Mouse (Mus musculus) kidney, embryonic 15.5 days (tissue): ENCODE results near the gene Pnpla7. TPM values are rescaled to one million over a fixed set of nuclear protein-coding genes. Genes with fewer than 3 reads are reported as not detected.

Source experiments
- ATAC-seq: fragments of 200-750 bp; cut with Nextera tagmentation; replicated peaks from 2 replicates; pipeline ENCODE4 v1.8.0; 2017; ENCODE audit warnings: moderate TSS enrichment; ENCODE audit not compliant: low FRiP score
- H3K27ac ChIP-seq: fragments of 300-500 bp; sonication (generic); 2 replicates; pipeline ENCODE4 v1.5.1; 2015; ENCODE audit warnings: mild to moderate bottlenecking, inconsistent platforms
- H3K27me3 ChIP-seq: fragments of 300-500 bp; sonication (generic); 2 replicates; pipeline ENCODE4 v1.6.1; 2015; ENCODE audit warnings: inconsistent platforms
- H3K36me3 ChIP-seq: fragments of 300-500 bp; sonication (generic); 2 replicates; pipeline ENCODE4 v1.6.1; 2015; ENCODE audit warnings: inconsistent platforms
- H3K4me1 ChIP-seq: fragments of 300-500 bp; sonication (generic); 2 replicates; pipeline ENCODE4 v1.6.1; 2015; ENCODE audit warnings: inconsistent platforms
- H3K4me2 ChIP-seq: fragments of 300-500 bp; sonication (generic); 2 replicates; pipeline ENCODE4 v1.6.1; 2015; ENCODE audit warnings: moderate library complexity, mild to moderate bottlenecking, inconsistent platforms
- H3K4me3 ChIP-seq: fragments of 300-500 bp; sonication (generic); replicated peaks from 2 replicates; pipeline ENCODE4 v1.5.1; 2015; ENCODE audit warnings: mild to moderate bottlenecking, inconsistent platforms
- H3K9ac ChIP-seq: fragments of 300-500 bp; sonication (generic); 2 replicates; pipeline ENCODE4 v1.6.1; 2015; ENCODE audit warnings: mild to moderate bottlenecking, inconsistent platforms
- H3K9me3 ChIP-seq: fragments of 300-500 bp; sonication (generic); replicated peaks from 2 replicates; pipeline ENCODE4 v1.6.1; 2016; ENCODE audit warnings: inconsistent platforms
- WGBS: fragments of 180-500 bp; shearing (Covaris S2); methylation state at CpG from one replicate; pipeline ENCODE4 v1.1.7; 2015; ENCODE audit warnings: mixed read lengths; 5-methylcytosine and 5-hydroxymethylcytosine counted together
- polyA plus RNA-seq: library from polyadenylated mRNA; unstranded; fragments of >200 nt; fragmentation: Nextera tagmentation; extraction: Ambion mirVana; gene quantifications from 2 replicates; pipeline ENCODE4 v1.2.1, GENCODE M21; 2015

Pnpla7 gene
- polyA plus RNA-seq, 1 experiment from 2014 or later: 9.0 TPM

GRCm38 (mm10) chr2:25000544-25001235 lies 24.9 kb downstream of the Pnpla7 start:
- H3K9me3 ChIP-seq: no peaks in the 10 kb centered on the region
- no peak overlapping the region for H3K9ac ChIP-seq
- H3K4me1 ChIP-seq: no peaks in the 10 kb centered on the region
- ATAC-seq: no peak
- H3K4me2 ChIP-seq: no peak overlapping the region
- no peak overlapping the region for H3K4me3 ChIP-seq
- 0 out of 2 replicates have a peak, but pooled peaks cover 5% of the 10 kb centered on the region for H3K36me3 ChIP-seq
- WGBS: 75% methylated on average over 3 of the region's 3 CpGs
- no peak overlapping the region for H3K27ac ChIP-seq
- no peaks in the 10 kb centered on the region for H3K27me3 ChIP-seq

- H3K4me3 ChIP-seq: no peak overlapping the region
- no peak overlapping the region for H3K27ac ChIP-seq
- H3K4me2 ChIP-seq: no peak overlapping the region
- H3K36me3 ChIP-seq: 0 out of 2 replicates have a peak, but pooled peaks cover 5% of the 10 kb centered on the region
- no peaks in the 10 kb centered on the region for H3K27me3 ChIP-seq
- WGBS: 87% methylated on average over 9 of the region's 9 CpGs
- no peak overlapping the region for H3K9ac ChIP-seq
- ATAC-seq: no peak
- H3K4me1 ChIP-seq: no peaks in the 10 kb centered on the region
- no peaks in the 10 kb centered on the region for H3K9me3 ChIP-seq
Observed at GRCm38 (mm10) chr2:25003946-25004786, 28.3 kb downstream of the Pnpla7 start.

- 0 out of 2 replicates have a peak, but pooled peaks cover 5% of the 10 kb centered on the region for H3K36me3 ChIP-seq
- WGBS: 83% methylated on average over 1 of the region's 1 CpGs
- H3K27me3 ChIP-seq: no peaks in the 10 kb centered on the region
- H3K27ac ChIP-seq: no peak overlapping the region
- no peaks in the 10 kb centered on the region for H3K4me1 ChIP-seq
- H3K4me3 ChIP-seq: no peak overlapping the region
- H3K9me3 ChIP-seq: no peaks in the 10 kb centered on the region
- H3K4me2 ChIP-seq: no peak overlapping the region
- no peak for ATAC-seq
- no peak overlapping the region for H3K9ac ChIP-seq
Observed at GRCm38 (mm10) chr2:25006767-25007166, 30.9 kb downstream of the Pnpla7 start.

GRCm38 (mm10) chr2:25008250-25008649 lies 32.4 kb downstream of the Pnpla7 start:
- no peak for ATAC-seq
- no peak overlapping the region for H3K4me3 ChIP-seq
- no peaks in the 10 kb centered on the region for H3K36me3 ChIP-seq
- no peaks in the 10 kb centered on the region for H3K4me1 ChIP-seq
- no peaks in the 10 kb centered on the region for H3K9me3 ChIP-seq
- no peak overlapping the region for H3K9ac ChIP-seq
- no peak overlapping the region for H3K4me2 ChIP-seq
- H3K27ac ChIP-seq: no peak overlapping the region
- H3K27me3 ChIP-seq: no peaks in the 10 kb centered on the region

GRCm38 (mm10) chr2:25022678-25023077 lies 46.8 kb downstream of the Pnpla7 start:
- 90% methylated on average over 1 of the region's 1 CpGs for WGBS
- no peak overlapping the region for H3K4me2 ChIP-seq
- no peak overlapping the region for H3K9ac ChIP-seq
- H3K27me3 ChIP-seq: no peaks in the 10 kb centered on the region
- ATAC-seq: no peak
- H3K36me3 ChIP-seq: peaks cover 3% of the 10 kb centered on the region; the same call in 1 of the 2 replicates
- H3K27ac ChIP-seq: no peak overlapping the region
- no peak overlapping the region for H3K4me3 ChIP-seq
- H3K9me3 ChIP-seq: no peaks in the 10 kb centered on the region
- no peaks in the 10 kb centered on the region for H3K4me1 ChIP-seq

GRCm38 (mm10) chr2:25025109-25025508 lies 49.3 kb downstream of the Pnpla7 start:
- no peak overlapping the region for H3K4me3 ChIP-seq
- H3K9ac ChIP-seq: no peak overlapping the region
- no peak for ATAC-seq
- H3K27ac ChIP-seq: no peak overlapping the region
- no peaks in the 10 kb centered on the region for H3K36me3 ChIP-seq
- no peaks in the 10 kb centered on the region for H3K27me3 ChIP-seq
- H3K9me3 ChIP-seq: no peaks in the 10 kb centered on the region
- no peak overlapping the region for H3K4me2 ChIP-seq
- 91% methylated on average over 1 of the region's 1 CpGs for WGBS
- H3K4me1 ChIP-seq: no peaks in the 10 kb centered on the region

- no peak overlapping the region for H3K27ac ChIP-seq
- H3K4me1 ChIP-seq: no peaks in the 10 kb centered on the region
- no peaks in the 10 kb centered on the region for H3K9me3 ChIP-seq
- 93% methylated on average over 4 of the region's 4 CpGs for WGBS
- no peak overlapping the region for H3K4me3 ChIP-seq
- no peak overlapping the region for H3K9ac ChIP-seq
- H3K4me2 ChIP-seq: no peak overlapping the region
- H3K27me3 ChIP-seq: no peaks in the 10 kb centered on the region
- H3K36me3 ChIP-seq: no peaks in the 10 kb centered on the region
- ATAC-seq: no peak
Observed at GRCm38 (mm10) chr2:25034994-25035393, 59.2 kb downstream of the Pnpla7 start.

- WGBS: 89% methylated on average over 5 of the region's 5 CpGs
- H3K36me3 ChIP-seq: no peaks in the 10 kb centered on the region
- H3K4me2 ChIP-seq: no peak overlapping the region
- ATAC-seq: no peak
- no peaks in the 10 kb centered on the region for H3K9me3 ChIP-seq
- no peak overlapping the region for H3K27ac ChIP-seq
- no peaks in the 10 kb centered on the region for H3K4me1 ChIP-seq
- H3K27me3 ChIP-seq: no peaks in the 10 kb centered on the region
- H3K4me3 ChIP-seq: no peak overlapping the region
- H3K9ac ChIP-seq: no peak overlapping the region
Observed at GRCm38 (mm10) chr2:25040089-25040488, 64.3 kb downstream of the Pnpla7 start.

- Histone ChIP-seq H3K9me3 (no peaks in the 10 kb centered on the region), H3K4me1 (peaks cover 18% of the 10 kb centered on the region), H3K9ac (no peak overlapping the region), H3K27me3 (no peaks in the 10 kb centered on the region), H3K4me2 (no peak overlapping the region), H3K36me3 (no peaks in the 10 kb centered on the region; the same call in 1 of the 2 replicates), H3K27ac (no peak overlapping the region), H3K4me3 (no peak overlapping the region)
- 92% methylated on average over 7 of the region's 7 CpGs for WGBS
- no peak for ATAC-seq
Observed at GRCm38 (mm10) chr2:25050921-25051320, 75.1 kb downstream of the Pnpla7 start.

- H3K9me3 ChIP-seq: no peaks in the 10 kb centered on the region
- no peak overlapping the region for H3K4me2 ChIP-seq
- WGBS: 87% methylated on average over 8 of the region's 8 CpGs
- no peak overlapping the region for H3K9ac ChIP-seq
- H3K27ac ChIP-seq: no peak overlapping the region
- H3K4me1 ChIP-seq: peaks cover 18% of the 10 kb centered on the region
- no peaks in the 10 kb centered on the region; the same call in 1 of the 2 replicates for H3K36me3 ChIP-seq
- ATAC-seq: no peak
- H3K27me3 ChIP-seq: no peaks in the 10 kb centered on the region
- no peak overlapping the region for H3K4me3 ChIP-seq
Observed at GRCm38 (mm10) chr2:25051450-25051849, 75.6 kb downstream of the Pnpla7 start.

- no peak for ATAC-seq
- H3K4me1 ChIP-seq: peaks cover 18% of the 10 kb centered on the region
- no peak overlapping the region for H3K27ac ChIP-seq
- no peaks in the 10 kb centered on the region for H3K27me3 ChIP-seq
- H3K36me3 ChIP-seq: peaks cover 13% of the 10 kb centered on the region
- H3K4me3 ChIP-seq: no peak overlapping the region
- WGBS: 94% methylated on average over 6 of the region's 6 CpGs
- no peaks in the 10 kb centered on the region for H3K9me3 ChIP-seq
- no peak overlapping the region for H3K4me2 ChIP-seq
- no peak overlapping the region for H3K9ac ChIP-seq
Observed at GRCm38 (mm10) chr2:25053101-25053500, 77.3 kb downstream of the Pnpla7 start.
